Mouse (Mus musculus) ES-CJ7 (cell line): ENCODE measurements around the gene Gm21258.
"Not testable (repeated sequence)": the region's sequence is repeated elsewhere in the genome, so short reads cannot be mapped to it uniquely, and the experiment has no call there.

ENCODE experiments used
- DNase-seq: peaks from one replicate; pipeline ENCODE4 v3.0.0; 2011; ENCODE audit warnings: low read depth, low spot score

Gene Gm21258

DNA sequence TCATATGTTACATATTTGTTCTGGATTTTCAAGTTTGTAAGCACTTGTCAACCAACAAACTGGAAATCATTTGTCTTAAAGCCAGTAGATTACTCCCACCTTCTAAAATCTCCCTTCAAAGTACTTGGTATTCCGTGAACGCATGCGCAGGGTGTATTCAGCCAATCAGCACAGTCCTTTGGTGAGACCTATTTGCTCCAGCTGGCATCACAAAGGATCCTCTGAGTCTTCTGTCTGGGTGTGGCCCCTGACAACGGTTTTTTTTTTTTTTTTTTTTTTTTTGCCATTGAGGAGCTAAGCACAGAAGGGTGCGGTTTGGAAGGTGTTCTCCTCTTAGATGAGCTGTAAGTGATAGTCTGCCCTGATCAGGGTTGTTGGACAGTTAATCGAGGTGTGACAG lies at the start of gene Gm21258:
Gene Gm21258, plus strand, starts transcription at position 301 of the 400 bp plus-strand sequence.
- not testable (repeated sequence) for DNase-seq
